Mouse (Mus musculus): Measurements from ENCODE around the gene Slc7a15. TPM values are rescaled to one million over a fixed set of nuclear protein-coding genes. Genes with fewer than 3 reads are reported as not detected.
"Not testable (repeated sequence)": the region's sequence is repeated elsewhere in the genome, so short reads cannot be mapped to it uniquely, and the experiment has no call there.

Slc7a15 gene
- polyA plus RNA-seq, 1 experiment: not detected

GRCm38 (mm10) chr12:8620678-8621018, 21.8 kb upstream of the Slc7a15 start:
- TF ChIP-seq EP300 (IDR thresholded peaks at IDR 0.05; ENCODE audit: insufficient read depth, low read depth, low read length): no peak
- no peak for TF ChIP-seq CTCF (IDR thresholded peaks at IDR 0.05; ENCODE audit: low read depth, low read length)
- no peak for TF ChIP-seq POLR2A (IDR thresholded peaks at IDR 0.05; ENCODE audit: insufficient read depth, low read length)
- no peaks in the 10 kb centered on the region for H3K4me1 ChIP-seq (ENCODE audit: control insufficient read depth, insufficient read depth, low read length)
- no peaks in the 10 kb centered on the region for H3K27me3 ChIP-seq (ENCODE audit: control insufficient read depth, insufficient read depth, low read length, poor library complexity, severe bottlenecking)
- H3K9ac ChIP-seq (ENCODE audit: low read depth, poor library complexity, severe bottlenecking): no peak overlapping the region
- H3K27ac ChIP-seq (ENCODE audit: insufficient read depth, low read length): no peak overlapping the region
- H3K4me3 ChIP-seq (ENCODE audit: low read depth, low read length): no peak overlapping the region
- H3K36me3 ChIP-seq (ENCODE audit: control insufficient read depth, insufficient read depth, low read length, poor library complexity, severe bottlenecking): no peaks in the 10 kb centered on the region; the same call in 1 of the 2 replicates
- H3K9me3 ChIP-seq (replicated peaks; ENCODE audit: control insufficient read depth, insufficient read depth, low read length, poor library complexity, severe bottlenecking): peaks cover 8% of the 10 kb centered on the region

- Histone ChIP-seq H3K27ac (ENCODE audit: insufficient read depth, low read length) (no peak overlapping the region), H3K36me3 (ENCODE audit: control insufficient read depth, insufficient read depth, low read length, poor library complexity, severe bottlenecking) (no peaks in the 10 kb centered on the region; the same call in 1 of the 2 replicates), H3K9ac (ENCODE audit: low read depth, poor library complexity, severe bottlenecking) (no peak overlapping the region), H3K27me3 (ENCODE audit: control insufficient read depth, insufficient read depth, low read length, poor library complexity, severe bottlenecking) (no peaks in the 10 kb centered on the region), H3K4me3 (ENCODE audit: low read depth, low read length) (no peak overlapping the region), H3K9me3 (replicated peaks; ENCODE audit: control insufficient read depth, insufficient read depth, low read length, poor library complexity, severe bottlenecking) (peaks cover 8% of the 10 kb centered on the region), H3K4me1 (ENCODE audit: control insufficient read depth, insufficient read depth, low read length) (no peaks in the 10 kb centered on the region)
- TF ChIP-seq POLR2A (IDR thresholded peaks at IDR 0.05; ENCODE audit: insufficient read depth, low read length): no peak
- no peak for TF ChIP-seq CTCF (IDR thresholded peaks at IDR 0.05; ENCODE audit: low read depth, low read length)
- TF ChIP-seq EP300 (IDR thresholded peaks at IDR 0.05; ENCODE audit: insufficient read depth, low read depth, low read length): no peak
These were observed 21.2 kb upstream of the Slc7a15 start for GRCm38 (mm10) chr12:8619827-8620677.

GRCm38 (mm10) chr12:8618271-8618670, 19.4 kb upstream of the Slc7a15 start:
- no peak overlapping the region for H3K27ac ChIP-seq (ENCODE audit: insufficient read depth, low read length)
- no peak overlapping the region for H3K4me3 ChIP-seq (ENCODE audit: low read depth, low read length)
- TF ChIP-seq EP300 (IDR thresholded peaks at IDR 0.05; ENCODE audit: insufficient read depth, low read depth, low read length): no peak
- TF ChIP-seq POLR2A (IDR thresholded peaks at IDR 0.05; ENCODE audit: insufficient read depth, low read length): no peak
- TF ChIP-seq CTCF (IDR thresholded peaks at IDR 0.05; ENCODE audit: low read depth, low read length): no peak
- H3K27me3 ChIP-seq (ENCODE audit: control insufficient read depth, insufficient read depth, low read length, poor library complexity, severe bottlenecking): no peaks in the 10 kb centered on the region
- H3K4me1 ChIP-seq (ENCODE audit: control insufficient read depth, insufficient read depth, low read length): no peaks in the 10 kb centered on the region
- H3K9me3 ChIP-seq (replicated peaks; ENCODE audit: control insufficient read depth, insufficient read depth, low read length, poor library complexity, severe bottlenecking): peaks cover 8% of the 10 kb centered on the region
- no peaks in the 10 kb centered on the region; the same call in 1 of the 2 replicates for H3K36me3 ChIP-seq (ENCODE audit: control insufficient read depth, insufficient read depth, low read length, poor library complexity, severe bottlenecking)
- H3K9ac ChIP-seq (ENCODE audit: low read depth, poor library complexity, severe bottlenecking): no peak overlapping the region

GRCm38 (mm10) chr12:8609070-8609469, 10.2 kb upstream of the Slc7a15 start:
- no peaks in the 10 kb centered on the region for H3K27me3 ChIP-seq (ENCODE audit: control insufficient read depth, insufficient read depth, low read length, poor library complexity, severe bottlenecking)
- H3K4me1 ChIP-seq (ENCODE audit: control insufficient read depth, insufficient read depth, low read length): no peaks in the 10 kb centered on the region
- no peak overlapping the region for H3K27ac ChIP-seq (ENCODE audit: insufficient read depth, low read length)
- H3K9ac ChIP-seq (ENCODE audit: low read depth, poor library complexity, severe bottlenecking): no peak overlapping the region
- no peaks in the 10 kb centered on the region for H3K36me3 ChIP-seq (ENCODE audit: control insufficient read depth, insufficient read depth, low read length, poor library complexity, severe bottlenecking)
- no peaks in the 10 kb centered on the region for H3K9me3 ChIP-seq (replicated peaks; ENCODE audit: control insufficient read depth, insufficient read depth, low read length, poor library complexity, severe bottlenecking)
- no peak overlapping the region for H3K4me3 ChIP-seq (ENCODE audit: low read depth, low read length)
- TF ChIP-seq CTCF (IDR thresholded peaks at IDR 0.05; ENCODE audit: low read depth, low read length): no peak
- no peak for TF ChIP-seq POLR2A (IDR thresholded peaks at IDR 0.05; ENCODE audit: insufficient read depth, low read length)
- TF ChIP-seq EP300 (IDR thresholded peaks at IDR 0.05; ENCODE audit: insufficient read depth, low read depth, low read length): no peak

- no peak overlapping the region for H3K27ac ChIP-seq (ENCODE audit: insufficient read depth, low read length)
- no peak overlapping the region for H3K4me3 ChIP-seq (ENCODE audit: low read depth, low read length)
- TF ChIP-seq EP300 (IDR thresholded peaks at IDR 0.05; ENCODE audit: insufficient read depth, low read depth, low read length) (no peak), POLR2A (IDR thresholded peaks at IDR 0.05; ENCODE audit: insufficient read depth, low read length) (no peak), CTCF (IDR thresholded peaks at IDR 0.05; ENCODE audit: low read depth, low read length) (no peak)
- H3K9ac ChIP-seq (ENCODE audit: low read depth, poor library complexity, severe bottlenecking): no peak overlapping the region
- H3K4me1 ChIP-seq (ENCODE audit: control insufficient read depth, insufficient read depth, low read length): no peaks in the 10 kb centered on the region
- no peaks in the 10 kb centered on the region for H3K27me3 ChIP-seq (ENCODE audit: control insufficient read depth, insufficient read depth, low read length, poor library complexity, severe bottlenecking)
- peaks cover 11% of the 10 kb centered on the region for H3K9me3 ChIP-seq (replicated peaks; ENCODE audit: control insufficient read depth, insufficient read depth, low read length, poor library complexity, severe bottlenecking)
- H3K36me3 ChIP-seq (ENCODE audit: control insufficient read depth, insufficient read depth, low read length, poor library complexity, severe bottlenecking): no peaks in the 10 kb centered on the region
These were observed 3.3 kb downstream of the Slc7a15 start for GRCm38 (mm10) chr12:8595611-8596010.

- not testable (repeated sequence) for H3K36me3 ChIP-seq (ENCODE audit: control insufficient read depth, insufficient read depth, low read length, poor library complexity, severe bottlenecking); H3K27me3 ChIP-seq (ENCODE audit: control insufficient read depth, insufficient read depth, low read length, poor library complexity, severe bottlenecking); H3K9ac ChIP-seq (ENCODE audit: low read depth, poor library complexity, severe bottlenecking); H3K27ac ChIP-seq (ENCODE audit: insufficient read depth, low read length); H3K4me3 ChIP-seq (ENCODE audit: low read depth, low read length); H3K4me1 ChIP-seq (ENCODE audit: control insufficient read depth, insufficient read depth, low read length)
- peaks cover 13% of the 10 kb centered on the region for H3K9me3 ChIP-seq (replicated peaks; ENCODE audit: control insufficient read depth, insufficient read depth, low read length, poor library complexity, severe bottlenecking)
These were observed 7.5 kb downstream of the Slc7a15 start for GRCm38 (mm10) chr12:8591326-8591725.
